Mouse (Mus musculus) G1E-ER4 (cell line): Measurements from ENCODE around the gene Thrb. TPM values are rescaled to one million over a fixed set of nuclear protein-coding genes. Genes with fewer than 3 reads are reported as not detected.

ENCODE experiments used
- GATA1 ChIP-seq: IDR thresholded peaks from one replicate; pipeline ENCODE4 v1.8.0; 2012; ENCODE audit warnings: low read length, inconsistent platforms
- polyA plus RNA-seq: library from polyadenylated mRNA; stranded (reverse); fragments of >175 nt; gene quantifications from 2 replicates; pipeline ENCODE4 v1.2.3, GENCODE M21; 2012

Gene Thrb
- polyA plus RNA-seq, 1 experiment, result 2.2 TPM

DNA sequence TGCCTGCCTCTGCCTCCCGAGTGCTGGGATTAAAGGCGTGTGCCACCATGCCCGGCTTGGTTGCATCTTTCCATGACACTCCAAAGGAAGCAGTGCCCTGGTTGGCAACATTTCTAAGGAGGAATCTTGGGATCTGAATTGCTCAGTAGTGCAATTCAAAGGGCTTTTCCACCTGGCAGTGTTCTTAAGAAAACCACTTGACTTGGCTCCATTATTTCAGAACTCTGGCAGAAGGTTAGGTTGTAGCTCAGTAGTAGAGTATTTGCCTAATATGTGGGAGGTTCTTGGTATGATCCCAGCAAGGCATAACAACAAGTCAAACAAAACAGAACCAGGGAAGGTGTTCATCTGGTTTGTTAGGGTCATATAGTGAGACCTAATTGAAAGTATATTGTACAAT lies 25.4 kb downstream of the Thrb start:
- TF ChIP-seq GATA1, result no peak

GRCm38 (mm10) chr14:17686939-17687338 lies 26.9 kb downstream of the Thrb start:
- no peak for TF ChIP-seq GATA1

GRCm38 (mm10) chr14:17691246-17691645 lies 31.2 kb downstream of the Thrb start:
- no peak for TF ChIP-seq GATA1

GRCm38 (mm10) chr14:17695526-17695925 lies 35.5 kb downstream of the Thrb start:
- TF ChIP-seq GATA1, result no peak

- no peak for TF ChIP-seq GATA1
Measured at GRCm38 (mm10) chr14:17697920-17698632, 38.0 kb downstream of the Thrb start.

DNA sequence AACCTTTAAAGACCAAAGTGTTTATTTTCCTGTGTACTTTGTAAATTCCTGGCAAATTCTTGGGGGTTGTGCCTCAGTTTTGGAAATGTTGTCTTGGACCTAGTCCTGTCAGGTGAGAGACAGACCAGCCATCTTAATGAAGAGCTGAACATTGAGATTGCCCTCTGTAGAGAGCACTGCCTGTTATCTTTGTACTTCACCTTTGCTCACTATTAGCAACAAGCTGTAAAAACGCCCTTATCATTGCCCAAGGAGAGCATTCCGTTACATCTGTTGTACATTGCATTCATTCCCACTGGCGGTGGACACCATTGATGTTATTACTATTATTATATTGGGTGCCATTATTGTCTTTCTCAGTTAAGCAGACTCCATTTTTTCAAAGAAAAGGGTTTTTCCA lies 40.2 kb downstream of the Thrb start:
- peak; percentile 45 for TF ChIP-seq GATA1

- no peak for TF ChIP-seq GATA1
Measured at GRCm38 (mm10) chr14:17713297-17713904, 53.3 kb downstream of the Thrb start.

GRCm38 (mm10) chr14:17719494-17719893 lies 59.4 kb downstream of the Thrb start:
- TF ChIP-seq GATA1, result no peak

DNA sequence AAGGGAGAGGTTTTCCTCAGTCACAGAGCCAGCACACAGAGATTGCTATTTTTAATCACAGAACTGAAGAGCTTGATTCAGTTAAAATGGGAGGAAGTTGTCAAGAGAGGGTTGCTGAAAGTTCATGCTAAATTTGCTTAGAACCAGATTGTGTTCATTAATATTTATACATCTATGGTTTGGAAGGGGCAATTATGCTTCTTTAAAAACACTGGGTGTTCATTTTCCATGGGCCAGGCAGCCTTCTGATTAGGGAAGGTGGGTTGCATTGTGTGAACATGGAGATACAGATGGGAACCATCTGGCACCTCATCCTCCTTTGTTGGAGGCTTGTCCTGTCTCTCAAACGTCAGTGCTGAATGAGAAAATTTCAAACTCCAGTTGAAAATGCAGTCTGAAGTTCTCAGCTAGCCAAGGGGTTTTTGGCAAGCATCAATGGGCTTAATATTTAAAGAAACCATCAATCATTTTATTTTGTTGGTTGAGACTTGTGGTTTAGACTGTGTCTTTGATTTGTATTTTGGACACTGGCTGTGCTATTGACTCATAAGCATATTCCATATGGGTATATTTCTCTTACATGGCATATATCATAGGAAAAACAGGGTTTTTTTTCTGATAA lies 62.9 kb downstream of the Thrb start:
- no peak for TF ChIP-seq GATA1

DNA sequence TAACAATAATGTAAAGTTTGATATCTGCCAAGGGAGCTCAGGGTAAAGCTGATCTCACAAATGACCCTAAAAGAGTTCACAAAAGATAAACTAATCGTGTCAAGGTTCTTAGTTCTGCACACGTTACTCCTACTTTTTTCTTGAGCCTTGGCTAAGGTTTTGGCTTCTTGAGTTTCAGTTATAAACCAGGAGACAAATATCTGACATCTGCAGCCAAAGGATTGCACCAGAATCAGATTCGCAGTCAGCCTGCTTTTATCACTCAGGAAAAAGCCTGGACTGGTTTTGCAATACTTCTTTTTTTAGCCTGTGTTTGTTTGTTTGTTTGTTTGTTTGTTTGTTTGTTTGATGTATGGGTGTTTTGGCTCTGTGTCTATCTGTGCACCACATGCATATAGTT lies 64.5 kb downstream of the Thrb start:
- TF ChIP-seq GATA1, result no peak

GRCm38 (mm10) chr14:17726906-17727305 lies 66.8 kb downstream of the Thrb start:
- TF ChIP-seq GATA1, result no peak

DNA sequence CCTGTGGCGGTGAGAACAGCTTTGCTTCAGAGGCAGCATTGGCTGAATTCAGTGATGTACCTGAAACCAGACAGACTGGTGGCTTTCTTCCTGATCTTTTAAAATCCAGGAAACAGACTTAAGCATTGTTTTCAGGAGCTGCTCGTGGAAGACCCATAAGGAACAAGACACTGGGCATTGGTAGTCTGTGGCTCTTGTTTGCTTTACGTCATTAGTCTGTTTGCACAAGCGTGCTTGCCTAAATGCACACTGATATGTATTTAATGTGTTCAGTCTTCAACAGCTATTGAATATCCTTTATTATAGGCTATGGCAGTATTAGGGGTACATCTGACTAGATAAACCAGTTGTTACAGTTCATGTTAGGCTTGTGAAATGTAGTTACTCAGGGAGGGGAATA lies 67.8 kb downstream of the Thrb start:
- TF ChIP-seq GATA1, result no peak

DNA sequence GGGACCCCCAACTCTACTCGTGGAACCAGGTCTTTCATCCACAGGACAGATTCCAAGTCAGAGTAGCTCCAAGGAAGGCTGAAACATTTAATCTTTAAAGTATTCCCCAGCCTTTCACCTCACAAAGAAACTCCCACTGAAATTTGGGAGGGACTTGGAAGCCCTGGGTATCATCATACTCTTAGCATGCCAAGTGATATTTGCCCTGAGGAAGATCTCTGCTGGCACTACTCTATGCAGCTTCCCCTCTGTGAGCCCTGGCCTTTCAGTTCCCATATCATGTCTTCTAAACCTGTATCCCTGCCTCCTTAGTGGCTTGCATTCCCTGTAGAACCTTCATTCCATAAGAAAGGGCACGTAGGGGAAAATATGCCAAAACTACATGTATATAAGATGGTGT lies 68.8 kb downstream of the Thrb start:
- no peak for TF ChIP-seq GATA1

- no peak for TF ChIP-seq GATA1
Measured at GRCm38 (mm10) chr14:17731020-17731419, 71.0 kb downstream of the Thrb start.

DNA sequence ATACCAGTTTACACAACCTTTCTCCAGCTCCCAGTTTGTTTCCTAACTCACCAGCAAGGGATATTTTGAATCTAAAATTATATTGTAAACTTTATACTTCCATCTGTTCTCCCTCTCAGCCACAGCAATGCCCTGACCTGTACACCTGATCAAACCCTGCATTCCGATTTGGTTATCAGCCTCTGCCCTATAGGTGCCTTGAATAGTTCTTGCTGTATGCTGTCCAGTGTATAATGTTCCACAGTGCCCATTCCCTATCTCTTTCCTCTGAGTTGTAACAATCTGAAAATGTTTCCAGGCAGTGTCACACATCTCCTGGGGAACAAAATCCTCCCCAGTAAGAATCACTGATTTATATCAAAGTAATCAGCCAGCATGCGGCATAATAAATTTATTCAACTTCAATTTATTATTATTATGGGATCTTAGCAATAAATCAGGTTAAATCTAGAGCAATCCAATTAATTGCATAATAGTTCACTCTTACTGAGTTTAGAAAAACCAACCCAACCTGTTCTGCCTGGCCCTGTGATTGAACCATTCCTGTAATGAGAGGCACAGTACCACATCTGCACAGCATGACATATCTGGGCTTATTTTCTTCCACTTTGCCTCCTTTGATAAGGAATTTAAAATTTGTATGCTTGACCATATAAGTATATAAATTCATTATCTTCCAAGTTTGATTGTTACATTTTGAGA lies 73.2 kb downstream of the Thrb start:
- TF ChIP-seq GATA1, result no peak

- no peak for TF ChIP-seq GATA1
Measured at GRCm38 (mm10) chr14:17733779-17734137, 73.7 kb downstream of the Thrb start.
